Mouse (Mus musculus) adrenal gland, adult 8-10 months (tissue): ENCODE data around the gene Olfr1404. TPM values are rescaled to one million over a fixed set of nuclear protein-coding genes. Genes with fewer than 3 reads are reported as not detected.
"Not testable (repeated sequence)": the region's sequence is repeated elsewhere in the genome, so short reads cannot be mapped to it uniquely, and the experiment has no call there.

Experiments
- DNase-seq: peaks from one replicate; pipeline ENCODE4 v3.0.0; 2022
- total RNA-seq, 4 experiments: library from RNA; stranded (reverse); gene quantifications; 2 replicates each; pipeline ENCODE4 v1.2.4; 2022

The Olfr1404 gene
- not detected for total RNA-seq

GRCm38 (mm10) chr1:173212092-173212491 is at the start of gene Olfr1404:
TSS of gene Olfr1404 (plus strand) at chr1:173212392.
- DNase-seq = no peak

GRCm38 (mm10) chr1:173174154-173174842 is 37.9 kb upstream of the Olfr1404 start:
- no peak for DNase-seq

GRCm38 (mm10) chr1:173190540-173190939 is 21.7 kb upstream of the Olfr1404 start, which contains the start of gene Olfr1406:
TSS of gene Olfr1406 (minus strand) at chr1:173190640.
- no peak for DNase-seq

- no peak for DNase-seq
Measured at GRCm38 (mm10) chr1:173192059-173192458, 20.1 kb upstream of the Olfr1404 start.

GRCm38 (mm10) chr1:173196359-173196758 is 15.8 kb upstream of the Olfr1404 start:
- DNase-seq = no peak

GRCm38 (mm10) chr1:173197508-173197907 is 14.7 kb upstream of the Olfr1404 start, which contains the start of gene Olfr218:
TSS of gene Olfr218 (plus strand) at chr1:173197808.
- DNase-seq = no peak

- DNase-seq = no peak
Measured at GRCm38 (mm10) chr1:173216481-173216880, 4.3 kb downstream of the Olfr1404 start.

GRCm38 (mm10) chr1:173227081-173227480 is 14.9 kb downstream of the Olfr1404 start, which contains the start of gene Fcer1a:
TSS of gene Fcer1a (minus strand) at chr1:173227214.
- DNase-seq = no peak

- DNase-seq = not testable (repeated sequence)
Measured at GRCm38 (mm10) chr1:173237004-173237403, 24.8 kb downstream of the Olfr1404 start.

GRCm38 (mm10) chr1:173249888-173250287 is 37.7 kb downstream of the Olfr1404 start:
- DNase-seq = no peak

GRCm38 (mm10) chr1:173265701-173266100 is 53.5 kb downstream of the Olfr1404 start, which contains the start of gene Olfr418:
TSS of gene Olfr418 (plus strand) at chr1:173266001.
- DNase-seq = no peak

Other genes with a start within 250 kb of the Olfr1404 start
- not detected for gene Olfr1408, start 75.0 kb upstream of the Olfr1404 start, total RNA-seq
- not detected for gene Olfr1406, start 21.8 kb upstream of the Olfr1404 start, total RNA-seq
- gene Olfr218, start 14.6 kb upstream of the Olfr1404 start, total RNA-seq = not detected
- under 1 TPM in 1 of 4 experiments, not detected in 3; 0.32 TPM for gene Fcer1a, start 14.8 kb downstream of the Olfr1404 start, total RNA-seq
- not detected for gene Olfr418, start 53.6 kb downstream of the Olfr1404 start, total RNA-seq
- not detected for gene Mptx2, start 65.4 kb downstream of the Olfr1404 start, total RNA-seq
- under 1 TPM; 0.40 to 0.89 (median 0.56) TPM for gene Ackr1, start 121.4 kb downstream of the Olfr1404 start, total RNA-seq
- 1 to 10 TPM; 1.4 to 3.3 (median 1.9) TPM for gene Aim2, start 138.5 kb downstream of the Olfr1404 start, total RNA-seq
- 1 to 10 TPM; 3.5 to 6.9 (median 4.7) TPM for gene Cadm3, start 155.3 kb downstream of the Olfr1404 start, total RNA-seq